Mouse (Mus musculus) olfactory bulb, adult 2 months (tissue): ENCODE measurements around the gene Sart1. TPM values are rescaled to one million over a fixed set of nuclear protein-coding genes. Genes with fewer than 3 reads are reported as not detected.
"Not testable (repeated sequence)": the region's sequence is repeated elsewhere in the genome, so short reads cannot be mapped to it uniquely, and the experiment has no call there.

ENCODE experiments used
- H3K27ac ChIP-seq: fragments of 200-500 bp; 2 replicates; pipeline ENCODE4 v1.5.1; 2012; ENCODE audit warnings: low read depth, low read length; ENCODE audit not compliant: insufficient read depth
- H3K4me1 ChIP-seq: fragments of 200-500 bp; 2 replicates; pipeline ENCODE4 v1.6.1; 2012; ENCODE audit warnings: low read length; ENCODE audit not compliant: control insufficient read depth, insufficient read depth
- H3K4me3 ChIP-seq: fragments of 200-500 bp; 2 replicates; pipeline ENCODE4 v1.5.1; 2012; ENCODE audit warnings: mild to moderate bottlenecking, low read depth, low read length, moderate library complexity; ENCODE audit not compliant: insufficient read depth
- CTCF ChIP-seq: fragments of 200-500 bp; IDR thresholded peaks from 2 replicates; pipeline ENCODE4 v1.5.1; 2012; ENCODE audit warnings: low read depth, mild to moderate bottlenecking, low read length, moderate library complexity; ENCODE audit not compliant: insufficient read depth
- POLR2A ChIP-seq: fragments of 200-500 bp; IDR thresholded peaks from 2 replicates; pipeline ENCODE4 v1.6.1; 2012; ENCODE audit warnings: mild to moderate bottlenecking, low read depth, low read length, moderate library complexity; ENCODE audit not compliant: insufficient read depth
- WGBS: fragments of 180-500 bp; shearing (Covaris S2); methylation state at CpG from one replicate; pipeline ENCODE4 v1.1.7; 2018; 5-methylcytosine and 5-hydroxymethylcytosine counted together
- polyA plus RNA-seq: library from polyadenylated mRNA; stranded (reverse); fragments of >200 nt; gene quantifications from 2 replicates; pipeline ENCODE4 v1.2.4, GENCODE M21; 2012; ENCODE audit warnings: low replicate concordance; ENCODE audit not compliant: missing spikeins, insufficient read depth, insufficient read length

The Sart1 gene
- polyA plus RNA-seq, 1 experiment = not detected

DNA sequence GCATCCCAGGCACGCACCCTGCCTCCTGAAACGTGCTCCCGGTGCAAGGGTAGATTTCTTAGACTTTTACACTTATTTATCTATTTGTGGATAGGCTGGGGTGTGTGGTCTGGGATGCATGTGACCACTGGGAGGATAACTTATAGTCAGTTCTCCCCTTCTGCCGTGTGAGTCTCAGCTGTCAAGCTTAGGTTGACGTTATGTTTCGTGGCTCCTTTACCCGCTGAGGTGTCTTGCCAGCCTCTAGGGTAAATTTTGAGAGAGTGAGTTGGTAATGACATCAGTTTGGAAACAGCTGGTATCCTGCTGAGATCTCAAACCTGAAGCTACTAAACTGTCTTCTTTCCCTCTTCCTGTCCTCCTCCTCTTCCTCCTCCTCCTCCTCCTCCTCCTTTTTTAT lies 17.4 kb upstream of the Sart1 start:
- TF ChIP-seq CTCF (no peak), POLR2A (no peak)
- whole genome bisulfite sequencing = 7% methylated on average over 7 of the region's 7 CpGs
- peaks cover 10% of the 10 kb centered on the region for H3K4me1 ChIP-seq
- H3K27ac ChIP-seq = peak overlapping the region; percentile 81
- peak overlapping the region; percentile 37 for H3K4me3 ChIP-seq

DNA sequence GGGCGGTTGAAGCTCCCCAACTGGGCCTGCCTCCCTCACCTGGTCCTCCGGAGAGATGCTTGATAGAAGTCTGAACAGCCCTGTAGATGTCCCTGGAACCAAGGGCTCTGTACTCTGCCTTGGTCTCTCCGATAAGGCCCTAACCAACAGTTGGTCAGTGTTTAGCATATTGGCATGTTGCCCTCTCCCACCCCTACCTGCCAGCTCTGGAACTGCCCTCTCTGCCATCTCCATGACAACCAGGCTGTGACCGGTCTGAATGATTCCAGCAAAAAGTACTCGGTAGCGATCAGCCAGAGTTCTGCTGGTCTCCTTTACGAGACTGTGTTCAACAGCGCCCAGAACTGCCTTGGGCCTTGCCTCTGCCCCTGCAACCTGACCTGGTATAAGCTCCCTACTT lies 13.8 kb upstream of the Sart1 start, which contains the start of gene Tsga10ip:
Gene Tsga10ip (minus strand): TSS at position 234 of the 400 bp plus-strand sequence.
- Histone ChIP-seq H3K27ac (no peak within 1 kb of the TSS), H3K4me3 (no peak within 1 kb of the TSS)
- WGBS = 64% methylated on average over 8 of the region's 8 CpGs

GRCm38 (mm10) chr19:5401073-5401472 lies 12.6 kb upstream of the Sart1 start:
- H3K27ac ChIP-seq, H3K4me3 ChIP-seq, H3K4me1 ChIP-seq: not testable (repeated sequence)
- 66% methylated on average over 4 of the region's 4 CpGs for WGBS

More for the DNA sequence above, 13.8 kb upstream of the Sart1 start, which contains the start of gene Tsga10ip:
- H3K4me1 ChIP-seq = peaks cover 3% of the 10 kb centered on the region
- TF ChIP-seq CTCF = no peak
- TF ChIP-seq POLR2A = no peak

GRCm38 (mm10) chr19:5395371-5395770 lies 6.9 kb upstream of the Sart1 start:
- 72% methylated on average over 4 of the region's 4 CpGs for WGBS
- H3K4me1 ChIP-seq = peaks cover 5% of the 10 kb centered on the region
- no peak overlapping the region for H3K27ac ChIP-seq
- H3K4me3 ChIP-seq = no peak overlapping the region
- TF ChIP-seq CTCF (no peak), POLR2A (no peak)

DNA sequence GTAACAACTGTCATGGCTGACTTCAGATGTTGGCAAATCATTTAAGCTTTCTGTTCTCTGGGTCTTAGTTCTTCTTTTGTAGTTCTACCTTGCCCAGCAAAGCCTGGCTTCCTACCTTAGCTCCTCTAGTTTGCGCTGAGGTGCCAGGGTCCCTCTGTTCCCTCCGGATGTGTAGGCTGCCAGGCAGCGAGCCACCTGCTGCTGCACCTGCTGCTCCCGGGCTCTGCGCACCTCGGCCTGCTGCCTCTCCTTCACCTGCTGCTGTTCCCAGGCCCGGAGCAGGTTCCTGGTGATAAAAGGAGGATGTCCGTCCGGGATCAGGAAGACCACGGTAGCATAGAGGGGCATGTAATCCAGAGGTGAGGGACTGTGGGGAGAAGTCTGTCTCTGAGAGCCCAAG lies 5.7 kb upstream of the Sart1 start:
- Histone ChIP-seq H3K4me1 (peaks cover 14% of the 10 kb centered on the region), H3K27ac (no peak overlapping the region), H3K4me3 (no peak overlapping the region)
- 62% methylated on average over 10 of the region's 10 CpGs for WGBS
- TF ChIP-seq CTCF (no peak), POLR2A (no peak)

DNA sequence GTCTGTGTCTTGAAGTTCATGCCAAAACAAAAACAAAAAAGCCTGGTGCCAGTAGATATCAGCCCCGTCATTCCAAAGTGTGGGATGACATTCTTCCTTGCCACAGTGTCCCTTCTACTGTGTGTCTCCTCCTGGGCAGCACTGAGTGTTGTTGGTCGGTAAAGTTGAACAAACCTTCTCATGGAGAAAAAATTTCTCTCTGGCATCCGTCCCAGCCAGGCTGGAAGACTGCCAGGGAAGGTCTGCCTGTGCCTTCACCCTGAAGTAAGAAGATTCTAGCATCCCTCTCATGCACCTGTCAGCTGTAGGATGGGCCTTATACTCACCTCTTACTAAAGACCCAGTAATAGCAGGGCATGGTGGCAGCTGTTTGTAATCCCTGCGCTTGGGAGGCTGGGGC lies 4.4 kb upstream of the Sart1 start:
- 23% methylated on average over 4 of the region's 4 CpGs for WGBS
- TF ChIP-seq POLR2A (no peak), CTCF (no peak)
- Histone ChIP-seq H3K27ac (no peak overlapping the region), H3K4me3 (no peak overlapping the region), H3K4me1 (peaks cover 15% of the 10 kb centered on the region)

DNA sequence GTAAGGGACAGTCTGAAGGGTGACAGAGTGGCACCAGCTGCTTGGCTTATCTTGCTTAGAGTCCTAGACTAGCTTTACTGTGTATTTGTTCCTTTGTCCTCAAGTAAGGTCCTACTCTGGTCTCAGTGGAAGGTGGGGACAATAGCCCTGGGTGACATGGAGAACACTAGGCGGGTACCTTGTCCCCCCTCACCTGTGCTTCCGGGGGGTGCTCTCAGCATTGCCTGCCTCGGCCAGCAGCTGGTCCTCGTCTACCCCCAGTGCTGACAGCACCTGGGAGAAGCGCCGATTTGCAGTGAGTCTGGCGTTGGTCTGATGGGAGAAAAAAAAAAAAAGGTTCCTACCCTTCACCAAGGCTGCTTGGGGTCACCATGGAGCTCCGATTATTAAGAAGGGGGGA lies 1.9 kb upstream of the Sart1 start:
- Histone ChIP-seq H3K27ac (no peak overlapping the region), H3K4me3 (no peak overlapping the region), H3K4me1 (peaks cover 20% of the 10 kb centered on the region)
- WGBS = 85% methylated on average over 8 of the region's 8 CpGs
- TF ChIP-seq CTCF (no peak), POLR2A (no peak)

- WGBS = 57% methylated on average over 12 of the region's 12 CpGs
- Histone ChIP-seq H3K4me1 (peaks cover 20% of the 10 kb centered on the region), H3K4me3 (peak overlapping the region; percentile 27), H3K27ac (no peak overlapping the region)
- TF ChIP-seq POLR2A (no peak), CTCF (no peak)
Measured at GRCm38 (mm10) chr19:5389647-5390046, 1.1 kb upstream of the Sart1 start.

DNA sequence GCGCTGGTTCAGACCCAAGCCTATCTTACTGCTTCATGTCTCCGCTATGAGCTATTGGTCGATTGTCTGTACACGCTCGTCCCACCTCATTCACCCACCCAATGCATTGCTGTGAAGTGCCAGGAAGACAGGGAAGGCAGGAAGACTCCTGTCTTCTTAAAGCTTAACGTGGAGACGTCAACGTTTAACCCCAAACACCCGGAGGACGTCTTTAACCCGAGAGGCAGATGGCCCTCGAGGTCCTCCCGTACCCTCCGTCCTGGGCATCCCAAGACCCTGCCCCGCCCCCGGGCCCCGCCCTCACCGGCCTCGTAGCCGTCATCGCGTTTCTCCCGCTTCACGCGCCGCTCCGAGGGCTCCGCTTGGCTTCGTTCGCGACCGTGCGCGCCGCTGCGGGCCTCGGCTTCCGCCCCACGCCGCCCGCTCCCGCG lies 477 bp downstream of the Sart1 start:
- H3K4me1 ChIP-seq = peaks cover 20% of the 10 kb centered on the region
- no peak for TF ChIP-seq CTCF
- TF ChIP-seq POLR2A = no peak
- H3K4me3 ChIP-seq = peak overlapping the region; percentile 84
- H3K27ac ChIP-seq = peak overlapping the region; percentile 47; the same call in 1 of the 2 replicates
- WGBS = under 1% methylated on average over 41 of the region's 43 CpGs

DNA sequence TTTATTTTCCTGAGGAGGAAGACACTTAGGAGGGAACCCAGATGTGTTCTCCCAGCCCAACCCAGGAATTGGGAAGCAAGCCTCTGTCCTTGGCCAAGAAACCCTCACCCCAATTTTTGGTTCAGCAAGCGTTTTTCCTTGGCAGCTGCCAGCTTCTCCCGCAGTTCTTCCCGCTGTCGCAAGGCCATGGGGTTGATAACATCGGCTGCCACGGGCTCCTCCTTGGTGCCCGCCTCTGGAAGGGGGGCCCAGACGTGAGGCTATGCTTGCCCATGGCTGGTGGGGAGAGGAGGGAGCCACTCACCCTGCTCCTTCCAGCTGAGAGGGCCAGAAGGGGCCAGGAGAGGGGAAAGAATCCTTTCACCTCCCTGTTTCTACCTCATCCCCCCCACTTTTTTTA lies 3.8 kb downstream of the Sart1 start:
- H3K27ac ChIP-seq = no peak overlapping the region
- no peak for TF ChIP-seq CTCF
- no peak for TF ChIP-seq POLR2A
- 78% methylated on average over 8 of the region's 8 CpGs for WGBS
- peaks cover 11% of the 10 kb centered on the region for H3K4me1 ChIP-seq
- H3K4me3 ChIP-seq = no peak overlapping the region
